Mouse (Mus musculus) large intestine, adult 2 months (tissue): ENCODE data around the gene Aasdh. TPM values are rescaled to one million over a fixed set of nuclear protein-coding genes. Genes with fewer than 3 reads are reported as not detected.

ENCODE experiments used
- DNase-seq: peaks from one replicate; pipeline ENCODE4 v3.0.0-alpha.2; 2012; ENCODE audit warnings: low read depth, low spot score
- WGBS: fragments of 180-500 bp; shearing (Covaris S2); methylation state at CpG from one replicate; pipeline ENCODE4 v1.1.7; 2018; 5-methylcytosine and 5-hydroxymethylcytosine counted together
- polyA plus RNA-seq: library from polyadenylated mRNA; depleted of rRNA; stranded (reverse); fragments of >200 nt; gene quantifications from 2 replicates; pipeline ENCODE4 v1.2.3, GENCODE M21; 2012; rRNA removed

Aasdh gene
- 5.6 and 6.0 TPM in 2 replicates for polyA plus RNA-seq

GRCm38 (mm10) chr5:76905405-76906154 is at the start of gene Aasdh:
Gene Aasdh, minus strand, starts transcription at chr5:76905514.
- under 1% methylated on average over 47 of the region's 47 CpGs for WGBS
- peak; percentile 68 for DNase-seq

DNA sequence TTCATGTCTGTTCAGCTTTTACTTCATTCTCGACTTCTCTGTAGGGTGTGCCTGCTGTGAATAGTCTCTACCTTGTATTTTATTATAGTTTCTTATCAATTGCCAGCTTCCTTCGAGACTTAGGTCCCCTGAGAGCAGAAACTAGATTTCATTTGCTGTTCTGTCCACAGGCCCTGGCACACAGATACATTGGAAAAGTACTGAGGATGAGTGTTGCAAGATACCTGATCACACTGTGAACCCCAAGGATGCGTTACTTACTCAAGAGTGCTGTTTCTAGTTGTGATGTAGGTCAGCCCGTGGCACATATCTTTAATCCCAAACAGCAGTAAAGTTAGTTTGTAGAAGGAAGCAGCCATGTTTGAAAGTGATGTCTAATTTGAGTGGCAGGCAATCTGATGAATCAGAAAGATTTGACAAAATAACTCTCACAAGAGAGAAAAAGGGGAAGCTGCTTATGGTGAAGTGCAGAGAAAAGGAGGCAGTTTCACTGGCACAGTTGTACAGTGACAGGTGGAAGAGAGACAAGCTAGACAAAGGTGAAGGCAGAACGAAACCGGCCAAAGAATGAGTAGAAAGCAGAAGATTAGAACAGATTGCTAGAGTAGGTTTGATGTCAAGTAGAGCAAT is 49.1 kb upstream of the Aasdh start:
- 40% methylated on average over 6 of the region's 6 CpGs for WGBS
- DNase-seq, result no peak

GRCm38 (mm10) chr5:76953794-76954193 is 48.5 kb upstream of the Aasdh start:
- 30% methylated on average over 3 of the region's 3 CpGs for WGBS
- no peak for DNase-seq

- DNase-seq, result no peak
- 3% methylated on average over 7 of the region's 7 CpGs for WGBS
Observed at GRCm38 (mm10) chr5:76952112-76953040, 47.1 kb upstream of the Aasdh start.

- under 1% methylated on average over 81 of the region's 81 CpGs for WGBS
- peak; percentile 96 for DNase-seq
Observed at GRCm38 (mm10) chr5:76951106-76952027, 46.1 kb upstream of the Aasdh start, which contains the start of the genes Paics and Ppat. Gene Paics, plus strand, starts transcription at chr5:76951307. Gene Ppat, minus strand, starts transcription at chr5:76951578.

DNA sequence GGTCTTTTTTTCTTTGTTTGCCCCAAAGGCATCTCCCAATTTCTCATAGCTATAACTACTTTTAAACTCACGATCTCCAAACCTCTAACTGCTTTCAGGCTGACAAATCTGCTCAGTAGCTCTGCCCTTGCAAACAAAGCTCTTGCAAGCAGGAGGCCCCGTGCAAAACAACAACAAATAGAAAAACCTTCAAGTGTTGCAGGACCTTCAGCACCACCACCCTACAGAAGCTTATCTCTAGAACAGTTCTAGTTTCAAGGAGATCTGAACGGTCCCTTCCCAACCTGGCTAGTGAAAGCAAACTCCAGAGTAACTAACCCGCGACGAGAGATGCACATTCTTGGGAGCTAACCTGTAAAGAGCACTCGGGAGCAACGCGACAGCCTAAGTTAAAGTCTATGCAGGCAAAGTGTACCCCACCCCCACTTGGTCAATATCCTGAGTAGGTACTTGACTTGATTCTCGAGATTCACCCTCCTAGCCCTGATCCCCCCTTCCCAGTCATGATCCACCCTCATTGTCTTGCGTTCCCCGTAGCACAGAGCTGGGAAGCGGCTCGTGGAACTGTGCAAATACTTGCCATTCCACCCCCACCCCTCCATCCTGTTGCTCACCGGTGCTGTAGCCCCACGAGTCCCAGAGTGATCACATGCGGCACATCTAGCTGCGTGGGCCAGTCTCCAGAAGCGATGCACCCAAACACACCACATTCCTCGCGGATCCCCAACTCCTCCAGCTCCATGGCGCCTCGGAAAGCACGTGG is 45.2 kb upstream of the Aasdh start:
- no peak for DNase-seq
- under 1% methylated on average over 24 of the region's 24 CpGs for WGBS

DNA sequence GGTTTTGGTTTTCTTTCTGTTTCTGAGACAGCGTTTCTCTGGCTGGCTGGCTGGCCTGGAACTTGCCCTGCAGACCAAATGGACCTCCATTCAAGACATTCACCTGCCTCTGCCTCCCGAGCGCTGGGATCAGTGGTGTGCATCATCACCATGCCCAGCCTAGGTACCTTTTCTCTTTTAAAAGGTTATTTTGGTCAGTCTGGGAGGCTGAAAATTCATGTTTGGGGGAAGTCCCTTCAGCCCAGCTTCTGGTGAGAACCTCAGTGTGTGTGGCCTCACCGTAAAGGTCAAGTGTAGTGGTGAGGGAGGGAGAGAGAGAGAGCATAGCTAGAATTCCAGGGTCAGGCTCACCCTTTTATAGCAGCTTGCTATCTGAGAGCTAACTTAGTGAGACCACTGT is 42.4 kb upstream of the Aasdh start:
- WGBS, result 81% methylated on average over 4 of the region's 4 CpGs
- DNase-seq, result no peak

DNA sequence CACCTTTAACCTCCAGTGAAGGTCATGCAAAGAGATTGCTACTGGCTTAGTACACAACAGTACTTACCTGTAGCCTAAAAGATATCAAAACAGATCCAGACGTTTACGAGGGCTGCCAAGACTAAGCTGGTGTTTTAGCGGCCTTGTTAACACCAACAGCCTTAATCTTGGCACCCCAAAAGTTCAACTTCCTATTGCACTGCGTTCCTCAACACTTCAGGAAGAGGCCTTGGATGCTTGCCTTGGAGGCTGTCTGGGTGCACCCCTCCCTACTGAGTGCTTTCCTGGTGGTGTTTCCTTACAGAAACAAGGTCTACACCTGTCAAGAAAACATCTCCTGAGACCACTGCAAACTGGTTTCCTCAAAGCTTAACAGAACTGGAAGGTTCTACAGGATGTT is 41.8 kb upstream of the Aasdh start:
- DNase-seq, result no peak
- 59% methylated on average over 4 of the region's 4 CpGs for WGBS

GRCm38 (mm10) chr5:76945678-76946033 is 40.3 kb upstream of the Aasdh start:
- no peak for DNase-seq
- WGBS, result 90% methylated on average over 2 of the region's 2 CpGs

- WGBS, result 69% methylated on average over 6 of the region's 6 CpGs
- DNase-seq, result no peak
Observed at GRCm38 (mm10) chr5:76944965-76945677, 39.8 kb upstream of the Aasdh start.

DNA sequence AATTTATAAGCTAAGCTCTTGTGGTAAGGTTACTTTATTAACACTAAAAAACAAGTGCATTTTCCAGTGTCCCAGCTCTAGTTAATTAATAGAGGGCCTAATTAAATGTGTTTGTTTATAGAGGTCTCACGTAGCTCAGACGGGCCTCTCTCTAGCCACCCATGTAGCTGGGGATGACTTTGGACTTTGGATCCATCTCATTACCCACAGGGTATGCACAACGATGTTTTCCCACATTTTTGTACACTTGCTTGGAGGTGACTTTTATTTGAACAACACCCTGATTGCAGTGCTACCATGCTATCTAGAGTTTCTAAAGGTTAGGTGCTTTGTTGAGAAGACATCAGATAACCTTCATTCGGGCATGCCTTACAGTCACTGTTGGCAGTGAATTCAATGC is 37.2 kb upstream of the Aasdh start:
- whole genome bisulfite sequencing, result 51% methylated on average over 4 of the region's 4 CpGs
- DNase-seq, result no peak

GRCm38 (mm10) chr5:76941975-76942374 is 36.7 kb upstream of the Aasdh start:
- no peak for DNase-seq
- WGBS, result 72% methylated on average over 4 of the region's 4 CpGs

DNA sequence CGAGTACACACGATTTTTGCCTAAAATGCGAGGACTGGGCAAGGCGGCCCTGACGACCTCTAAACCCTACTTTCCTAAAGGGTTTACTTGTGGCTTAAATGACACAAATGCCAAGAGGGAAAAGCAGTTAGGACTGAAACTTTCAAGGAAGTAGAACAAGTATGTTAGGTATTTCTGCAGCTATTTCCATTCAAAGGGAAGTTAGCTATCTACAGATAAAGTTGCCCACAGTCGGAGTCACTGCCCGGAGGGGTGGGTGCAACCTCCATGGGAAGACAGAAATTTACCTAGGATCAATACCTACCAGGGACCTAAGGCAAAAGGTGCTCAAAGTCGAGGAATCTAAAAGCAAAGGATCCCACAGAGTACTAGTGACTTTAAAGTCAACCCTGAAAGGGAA is 34.4 kb upstream of the Aasdh start:
- DNase-seq, result no peak
- 97% methylated on average over 8 of the region's 8 CpGs for WGBS

- no peak for DNase-seq
- WGBS, result 68% methylated on average over 7 of the region's 7 CpGs
Observed at GRCm38 (mm10) chr5:76929180-76929877, 24.0 kb upstream of the Aasdh start.

- DNase-seq, result no peak
- 75% methylated on average over 16 of the region's 16 CpGs for WGBS
Observed at GRCm38 (mm10) chr5:76928124-76928832, 23.0 kb upstream of the Aasdh start.

DNA sequence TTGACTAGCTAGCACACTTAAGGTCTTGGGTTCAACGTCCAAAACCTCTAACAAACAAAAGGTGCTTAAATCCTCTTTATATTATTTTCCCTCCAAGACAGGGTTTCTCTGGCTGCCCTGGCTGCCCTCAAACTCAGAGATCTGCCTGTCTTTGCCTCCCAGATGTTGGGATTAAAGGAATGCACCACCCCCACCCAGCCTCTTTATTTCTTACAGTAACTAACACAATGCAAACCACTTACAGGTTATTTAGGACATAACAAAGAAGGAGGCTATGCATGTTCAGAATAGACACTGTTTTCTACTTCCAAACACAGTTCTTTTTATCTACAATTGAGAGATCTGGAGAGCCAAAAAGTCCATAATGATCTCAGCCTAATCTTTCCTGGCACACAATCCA is 19.0 kb upstream of the Aasdh start:
- DNase-seq, result no peak
- WGBS, result 69% methylated on average over 1 of the region's 1 CpGs

DNA sequence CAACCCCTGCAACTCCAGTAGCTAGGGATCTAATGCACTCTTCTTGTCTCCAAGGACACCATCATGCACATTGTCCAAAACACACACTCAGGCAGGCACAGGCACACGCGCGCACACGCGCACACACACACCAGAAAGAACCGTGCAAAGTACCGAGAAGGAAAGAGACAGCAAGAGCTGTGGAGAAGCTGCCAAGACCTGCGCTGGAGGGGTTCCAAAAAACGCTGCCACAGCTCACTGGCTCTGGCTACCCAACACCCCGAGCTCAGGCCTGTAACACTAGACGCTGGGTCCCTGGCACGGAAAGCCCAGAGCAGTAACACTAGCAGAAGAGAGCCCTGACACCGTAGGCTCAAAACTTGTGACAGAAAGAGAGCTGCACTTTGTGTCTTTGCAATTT is 18.1 kb upstream of the Aasdh start:
- 86% methylated on average over 13 of the region's 13 CpGs for WGBS
- no peak for DNase-seq
